Mouse (Mus musculus): ENCODE data around the gene Kif16b.
A peak's percentile ranks its signal among the peaks of the same experiment; 100 is the strongest.

Gene Kif16b

GRCm38 (mm10) chr2:142731016-142731777 is 170.1 kb downstream of the Kif16b start:
- peak; percentile 30 for DNase-seq

DNA sequence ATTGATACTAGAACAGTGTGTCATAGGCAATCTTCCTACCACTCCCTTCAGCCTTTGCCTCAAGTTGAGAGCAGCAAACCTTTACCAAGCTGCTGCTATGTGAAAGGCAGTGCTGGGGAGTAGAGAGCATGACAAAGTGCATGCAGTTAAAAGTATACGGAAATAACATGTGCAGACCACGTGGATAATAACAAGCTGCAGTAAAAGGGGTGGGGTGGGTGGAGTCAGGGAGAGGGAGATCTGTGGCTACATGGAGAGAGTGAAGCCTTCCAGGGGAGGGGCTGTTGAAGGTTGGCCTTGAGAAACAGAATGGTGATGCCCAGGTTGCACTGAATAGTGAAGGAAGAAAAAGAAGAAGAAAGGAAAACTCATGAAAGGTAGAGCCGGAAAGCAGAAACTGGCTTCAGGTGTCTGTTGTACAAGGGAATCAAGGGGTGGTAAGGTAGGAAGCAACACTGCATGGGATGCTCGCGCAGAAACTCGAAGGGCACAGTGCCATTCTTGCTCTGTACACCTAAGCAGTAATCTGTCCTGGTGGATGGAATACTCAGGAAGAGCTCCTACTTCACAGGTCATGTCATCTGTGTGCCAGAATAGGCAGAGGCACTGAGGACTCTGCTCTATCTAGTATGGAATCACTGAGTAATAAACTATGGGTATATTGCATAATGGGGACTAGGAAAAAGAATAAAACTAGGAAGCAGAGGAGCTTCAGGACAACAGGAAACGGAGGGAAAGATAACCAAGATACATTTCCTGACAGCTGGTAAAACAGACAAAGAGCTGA is 176.9 kb downstream of the Kif16b start:
- no peak for DNase-seq

- DNase-seq = no peak
These were observed 181.2 kb downstream of the Kif16b start for GRCm38 (mm10) chr2:142720174-142720573.

- no peak for DNase-seq
These were observed 182.3 kb downstream of the Kif16b start for GRCm38 (mm10) chr2:142718998-142719397.

DNA sequence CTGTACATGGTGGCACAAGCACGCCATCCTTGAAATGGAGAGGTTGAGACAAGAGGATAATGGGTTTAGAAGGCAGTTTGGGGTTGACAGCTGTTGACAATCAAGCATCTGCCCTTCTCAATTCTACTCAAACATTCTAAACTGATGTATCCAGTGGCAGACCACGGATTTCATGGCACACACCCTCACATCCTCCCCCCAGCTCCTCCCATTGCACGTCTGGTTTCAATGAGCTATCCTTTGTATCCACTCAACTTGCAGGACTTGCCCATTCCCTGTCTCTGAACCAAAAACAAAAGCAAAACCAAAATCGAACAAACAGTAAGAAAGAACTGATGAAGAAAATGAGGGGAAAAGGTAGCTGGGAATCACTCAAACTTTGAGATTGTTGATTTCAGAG is 183.7 kb downstream of the Kif16b start:
- DNase-seq = no peak

- DNase-seq = no peak
These were observed 185.4 kb downstream of the Kif16b start for GRCm38 (mm10) chr2:142715912-142716260.

DNA sequence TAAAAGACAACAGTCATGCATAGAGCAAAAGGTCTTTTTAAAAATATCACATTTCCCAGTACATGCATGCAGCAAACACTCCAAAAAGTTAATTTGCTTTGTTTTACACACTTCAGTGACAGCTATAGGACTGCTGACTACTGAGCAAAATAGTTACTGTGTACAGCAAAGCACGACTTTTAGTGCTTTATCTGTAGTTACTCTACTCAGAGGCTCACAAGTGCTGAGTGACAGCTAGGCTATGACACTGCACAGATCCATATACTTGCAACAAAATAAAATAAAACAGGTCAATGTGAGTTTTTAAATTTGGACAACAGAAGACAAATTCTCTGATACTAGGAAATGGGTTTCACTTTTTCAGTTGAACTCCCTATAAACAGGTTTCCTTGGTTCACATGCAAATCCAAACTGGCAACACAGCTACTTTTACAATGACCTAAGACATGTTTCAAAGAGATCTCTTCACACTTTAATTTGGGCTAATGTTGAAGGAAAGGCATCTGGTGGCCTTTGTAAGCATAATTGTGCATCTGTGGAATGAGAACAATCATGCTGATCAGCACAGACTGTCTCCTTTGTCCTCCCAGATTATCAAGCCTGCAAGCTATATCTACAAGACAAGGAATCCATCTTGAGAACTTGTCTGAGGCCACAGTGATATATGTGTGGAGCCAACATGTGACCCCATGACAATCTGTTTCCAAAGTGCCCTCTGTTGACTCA is 186.0 kb downstream of the Kif16b start:
- DNase-seq = no peak

GRCm38 (mm10) chr2:142712727-142713126 is 188.6 kb downstream of the Kif16b start:
- DNase-seq = no peak

DNA sequence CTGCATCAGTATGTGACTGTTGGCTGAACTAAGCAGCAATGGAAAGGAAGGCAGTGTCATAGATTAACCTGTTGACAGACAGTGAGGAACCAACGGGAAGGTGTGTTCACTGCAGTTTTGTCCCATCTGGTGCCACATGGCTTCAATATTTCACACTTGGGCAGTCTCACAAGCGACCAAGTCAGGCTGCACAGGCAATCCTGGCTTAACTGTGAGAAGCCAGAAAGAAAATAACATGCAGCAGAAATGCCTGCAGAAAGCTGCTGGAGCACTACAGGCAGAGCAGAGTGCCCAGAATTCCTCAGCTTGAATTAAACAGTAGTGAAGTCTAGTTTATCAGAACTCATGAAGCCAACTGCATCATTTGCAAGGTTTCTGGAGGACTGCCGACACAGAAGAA is 192.0 kb downstream of the Kif16b start:
- DNase-seq = no peak

DNA sequence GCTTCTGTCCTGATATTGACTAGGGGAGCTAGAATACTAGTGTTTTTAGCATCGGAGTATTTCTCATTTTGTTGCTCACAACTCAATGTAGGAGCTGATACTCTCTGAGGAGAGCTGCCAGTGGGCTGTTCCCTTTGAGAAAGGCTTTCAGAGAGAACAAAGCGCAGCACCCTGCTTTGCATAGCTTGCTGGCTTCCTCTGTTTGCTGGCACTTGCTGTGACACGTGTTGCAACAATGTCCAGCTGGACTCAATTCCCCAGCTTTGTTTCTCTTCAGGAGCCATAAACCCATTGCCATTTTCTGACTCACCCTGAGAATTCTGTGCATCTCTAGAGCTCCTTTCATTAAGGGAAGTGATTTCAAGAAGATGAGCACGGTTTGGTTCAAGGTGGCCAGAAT is 200.6 kb downstream of the Kif16b start:
- DNase-seq = no peak

GRCm38 (mm10) chr2:142698650-142699049 is 202.7 kb downstream of the Kif16b start:
- DNase-seq = no peak

- DNase-seq = no peak
These were observed 206.4 kb downstream of the Kif16b start for GRCm38 (mm10) chr2:142694936-142695331.

- DNase-seq = no peak
These were observed 207.1 kb downstream of the Kif16b start for GRCm38 (mm10) chr2:142694019-142694935.

DNA sequence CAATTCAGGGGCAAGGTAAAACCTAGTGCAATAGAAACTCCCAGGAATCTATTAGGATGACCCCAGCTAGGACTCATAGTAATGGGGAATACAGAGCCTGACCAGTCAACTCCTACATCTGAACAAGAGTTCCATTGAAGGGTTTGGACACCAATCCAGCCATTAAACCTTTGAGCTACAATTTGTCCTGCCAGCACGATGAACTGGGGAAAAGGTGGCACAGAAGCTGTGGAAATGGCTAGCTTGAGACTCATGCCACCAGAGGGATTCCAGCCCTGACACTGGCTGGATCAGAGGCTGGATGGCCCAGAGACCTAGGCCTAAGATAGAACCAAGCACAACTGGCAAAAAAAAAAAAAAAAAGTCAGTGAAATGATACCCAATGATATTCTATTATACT is 207.9 kb downstream of the Kif16b start:
- DNase-seq = no peak

DNA sequence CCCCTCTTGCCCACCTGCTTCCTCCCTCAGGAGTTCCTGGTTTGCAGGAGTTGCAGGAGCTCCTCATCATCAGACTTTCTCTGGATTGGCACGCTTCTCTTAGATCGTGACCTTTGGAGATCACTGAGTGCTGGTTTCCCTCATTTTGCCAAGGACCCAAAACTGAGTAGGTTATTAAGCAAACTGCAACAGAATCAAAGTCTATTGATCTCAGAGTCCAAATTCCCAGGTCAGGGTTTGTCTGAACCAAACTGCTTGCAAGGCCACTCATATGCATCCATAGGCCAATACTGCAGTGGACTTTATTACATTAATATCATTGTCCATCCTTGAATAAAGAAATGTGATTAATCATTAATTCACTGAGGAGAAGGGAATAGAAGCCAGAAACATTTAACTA is 211.8 kb downstream of the Kif16b start:
- DNase-seq = no peak

DNA sequence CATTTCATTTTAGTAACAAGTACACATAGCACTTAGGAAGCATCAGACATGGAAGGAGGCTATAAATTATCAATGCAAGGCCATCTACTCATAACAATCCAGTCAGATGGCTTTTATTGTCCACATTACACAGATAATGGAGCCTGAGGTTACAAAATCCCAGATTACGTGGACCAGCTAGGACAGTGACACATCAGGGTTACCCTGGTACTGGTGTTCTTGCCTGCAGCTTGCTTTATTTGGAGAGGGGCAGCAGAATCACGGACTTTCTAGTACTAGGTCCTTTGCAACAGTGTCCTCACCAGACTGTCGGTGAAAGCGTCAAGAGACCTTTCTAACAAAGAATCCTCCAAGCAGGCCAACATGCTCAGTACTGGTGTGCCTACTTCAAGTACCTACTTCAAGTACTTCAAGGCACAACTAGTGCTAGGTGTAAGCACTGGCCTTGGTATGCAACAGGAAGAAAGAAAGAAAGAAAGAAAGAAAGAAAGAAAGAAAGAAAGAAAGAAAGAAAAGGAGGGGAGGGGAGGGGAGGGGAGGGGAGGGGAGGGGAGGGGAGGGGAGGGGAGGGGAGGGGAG is 213.3 kb downstream of the Kif16b start:
- DNase-seq = no peak

GRCm38 (mm10) chr2:142682965-142683709 is 218.2 kb downstream of the Kif16b start:
- no peak for DNase-seq

GRCm38 (mm10) chr2:142668426-142668825 is 232.9 kb downstream of the Kif16b start:
- DNase-seq = no peak

DNA sequence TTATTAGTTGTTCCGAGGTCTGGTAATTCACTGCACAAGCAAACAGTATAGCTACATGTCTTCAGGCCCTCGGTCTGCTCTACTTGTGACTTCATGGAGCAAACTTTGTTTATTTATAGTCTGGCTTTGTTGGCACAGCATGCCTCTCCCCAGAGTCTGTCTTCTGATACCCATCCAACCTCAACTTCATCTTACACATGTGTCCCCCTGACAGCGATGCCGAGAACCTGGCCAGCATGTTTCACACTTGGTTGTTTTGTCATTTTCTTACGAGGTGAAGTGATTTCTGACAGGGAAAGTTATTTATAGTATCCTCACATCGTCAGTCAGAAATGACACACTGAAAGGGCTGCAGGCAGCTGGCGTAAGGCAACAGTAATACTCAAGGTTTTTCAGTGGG is 249.7 kb downstream of the Kif16b start:
- DNase-seq = no peak

- peak; percentile 62 for DNase-seq
These were observed 253.3 kb downstream of the Kif16b start for GRCm38 (mm10) chr2:142648023-142648453.

- DNase-seq = no peak
These were observed 254.5 kb downstream of the Kif16b start for GRCm38 (mm10) chr2:142646863-142647262.

Measured in right cerebral cortex, postnatal 25 days (tissue).